Mouse (Mus musculus): ENCODE results near the gene Jsrp1. TPM values are rescaled to one million over a fixed set of nuclear protein-coding genes. Genes with fewer than 3 reads are reported as not detected.
"Not testable (repeated sequence)": the region's sequence is repeated elsewhere in the genome, so short reads cannot be mapped to it uniquely, and the experiment has no call there.

The Jsrp1 gene
- total RNA-seq, 1 experiment from 2014 or later: not detected

- no peak for ATAC-seq (ENCODE audit: extremely low read depth, insufficient number of reproducible peaks, low FRiP score, poor library complexity, severe bottlenecking)
Measured at GRCm38 (mm10) chr10:80836949-80837379, 23.7 kb upstream of the Jsrp1 start.

- ATAC-seq (ENCODE audit: extremely low read depth, insufficient number of reproducible peaks, low FRiP score, poor library complexity, severe bottlenecking): no peak
Measured at GRCm38 (mm10) chr10:80835617-80836016, 22.3 kb upstream of the Jsrp1 start.

- no peak for ATAC-seq (ENCODE audit: extremely low read depth, insufficient number of reproducible peaks, low FRiP score, poor library complexity, severe bottlenecking)
Measured at GRCm38 (mm10) chr10:80832818-80833217, 19.5 kb upstream of the Jsrp1 start.

- no peak for ATAC-seq (ENCODE audit: extremely low read depth, insufficient number of reproducible peaks, low FRiP score, poor library complexity, severe bottlenecking)
Measured at GRCm38 (mm10) chr10:80831136-80831535, 17.8 kb upstream of the Jsrp1 start.

- ATAC-seq (ENCODE audit: extremely low read depth, insufficient number of reproducible peaks, low FRiP score, poor library complexity, severe bottlenecking): no peak
Measured at GRCm38 (mm10) chr10:80829359-80830278, 16.3 kb upstream of the Jsrp1 start.

- ATAC-seq (ENCODE audit: extremely low read depth, insufficient number of reproducible peaks, low FRiP score, poor library complexity, severe bottlenecking): not testable (repeated sequence)
Measured at GRCm38 (mm10) chr10:80828587-80828986, 15.3 kb upstream of the Jsrp1 start.

- no peak for ATAC-seq (ENCODE audit: extremely low read depth, insufficient number of reproducible peaks, low FRiP score, poor library complexity, severe bottlenecking)
Measured at GRCm38 (mm10) chr10:80827870-80828420, 14.6 kb upstream of the Jsrp1 start.

- no peak for ATAC-seq (ENCODE audit: extremely low read depth, insufficient number of reproducible peaks, low FRiP score, poor library complexity, severe bottlenecking)
Measured at GRCm38 (mm10) chr10:80827063-80827869, 14.0 kb upstream of the Jsrp1 start.

GRCm38 (mm10) chr10:80826151-80827062 is 13.1 kb upstream of the Jsrp1 start, which contains the start of gene Oaz1:
Gene Oaz1, plus strand, starts transcription at chr10:80826656.
- peak; percentile 92 for ATAC-seq (ENCODE audit: extremely low read depth, insufficient number of reproducible peaks, low FRiP score, poor library complexity, severe bottlenecking)

GRCm38 (mm10) chr10:80824827-80825226 is 11.5 kb upstream of the Jsrp1 start:
- no peak for ATAC-seq (ENCODE audit: extremely low read depth, insufficient number of reproducible peaks, low FRiP score, poor library complexity, severe bottlenecking)

- no peak for ATAC-seq (ENCODE audit: extremely low read depth, insufficient number of reproducible peaks, low FRiP score, poor library complexity, severe bottlenecking)
Measured at GRCm38 (mm10) chr10:80823847-80824643, 10.7 kb upstream of the Jsrp1 start.

GRCm38 (mm10) chr10:80823316-80823715 is 10.0 kb upstream of the Jsrp1 start:
- ATAC-seq (ENCODE audit: extremely low read depth, insufficient number of reproducible peaks, low FRiP score, poor library complexity, severe bottlenecking): no peak

- no peak for ATAC-seq (ENCODE audit: extremely low read depth, insufficient number of reproducible peaks, low FRiP score, poor library complexity, severe bottlenecking)
Measured at GRCm38 (mm10) chr10:80822528-80822927, 9.2 kb upstream of the Jsrp1 start.

GRCm38 (mm10) chr10:80821991-80822390 is 8.7 kb upstream of the Jsrp1 start:
- no peak for ATAC-seq (ENCODE audit: extremely low read depth, insufficient number of reproducible peaks, low FRiP score, poor library complexity, severe bottlenecking)

GRCm38 (mm10) chr10:80819406-80819805 is 6.1 kb upstream of the Jsrp1 start:
- ATAC-seq (ENCODE audit: extremely low read depth, insufficient number of reproducible peaks, low FRiP score, poor library complexity, severe bottlenecking): no peak

GRCm38 (mm10) chr10:80818599-80819281 is 5.4 kb upstream of the Jsrp1 start:
- ATAC-seq (ENCODE audit: extremely low read depth, insufficient number of reproducible peaks, low FRiP score, poor library complexity, severe bottlenecking): no peak

GRCm38 (mm10) chr10:80817955-80818354 is 4.7 kb upstream of the Jsrp1 start:
- not testable (repeated sequence) for ATAC-seq (ENCODE audit: extremely low read depth, insufficient number of reproducible peaks, low FRiP score, poor library complexity, severe bottlenecking)
